Mouse (Mus musculus) heart, postnatal 0 days (tissue): ENCODE results near the gene Uqcc1.

Experiments used
- CTCF ChIP-seq: IDR thresholded peaks from 2 replicates; pipeline ENCODE4 v1.5.1; 2016; ENCODE audit warnings: antibody characterized with exemption, control low read depth, low read depth
- EP300 ChIP-seq: IDR thresholded peaks from 2 replicates; pipeline ENCODE4 v1.6.1; 2016; ENCODE audit warnings: antibody characterized with exemption, low read depth

GRCm38 (mm10) chr2:155878964-155879876, 50.9 kb downstream of the Uqcc1 start:
- no peak for TF ChIP-seq CTCF
- TF ChIP-seq EP300 = no peak
